Mouse (Mus musculus): Measurements from ENCODE around the gene Vmn2r118.

The Vmn2r118 gene

GRCm38 (mm10) chr17:55625092-55625491, at the start of gene Vmn2r118:
Vmn2r118 (minus strand) TSS chr17:55625192.
- DNase-seq: no peak

- no peak for DNase-seq
These were observed 36.1 kb upstream of the Vmn2r118 start for GRCm38 (mm10) chr17:55661099-55661498.

- DNase-seq: no peak
These were observed 34.2 kb downstream of the Vmn2r118 start for GRCm38 (mm10) chr17:55590838-55591237.

- DNase-seq: no peak
These were observed 63.2 kb downstream of the Vmn2r118 start for GRCm38 (mm10) chr17:55561774-55562173.

- no peak for DNase-seq
These were observed 76.5 kb downstream of the Vmn2r118 start for GRCm38 (mm10) chr17:55548476-55548875.

Measured in cerebellum, adult 11 months (tissue).